Mouse (Mus musculus): ENCODE measurements around the gene Mxi1. TPM values are rescaled to one million over a fixed set of nuclear protein-coding genes. Genes with fewer than 3 reads are reported as not detected.

The Mxi1 gene
- polyA plus RNA-seq, 1 experiment from 2014 or later, result 28.6 TPM

- 49% methylated on average over 8 of the region's 8 CpGs for WGBS
- H3K27ac ChIP-seq (replicated peaks), result no peak overlapping the region
- H3K4me1 ChIP-seq (replicated peaks; ENCODE audit: control insufficient read depth, insufficient read depth), result no peaks in the 10 kb centered on the region
- H3K4me3 ChIP-seq (ENCODE audit: low read depth, low read length), result no peak overlapping the region
- no peaks in the 10 kb centered on the region; the same call in 1 of the 2 replicates for H3K36me3 ChIP-seq (ENCODE audit: control insufficient read depth, insufficient read depth, low read length)
- DNase-seq (ENCODE audit: low spot score), result no peak
- H3K4me2 ChIP-seq (replicated peaks; ENCODE audit: low read depth), result peak overlapping the region; percentile 46
- TF ChIP-seq CTCF (IDR thresholded peaks at IDR 0.05; ENCODE audit: low read depth) (no peak), EP300 (optimal IDR thresholded peaks at IDR 0.05) (no peak)
- H3K9ac ChIP-seq (ENCODE audit: low read length), result no peak overlapping the region
- no peaks in the 10 kb centered on the region for H3K9me3 ChIP-seq (ENCODE audit: control insufficient read depth, low read length)
- no peak for ATAC-seq (ENCODE audit: low FRiP score, low TSS enrichment)
- H3K27me3 ChIP-seq (ENCODE audit: control insufficient read depth, insufficient read depth, low read length), result no peaks in the 10 kb centered on the region
Measured at GRCm38 (mm10) chr19:53360265-53360958, 50.1 kb downstream of the Mxi1 start.

GRCm38 (mm10) chr19:53362967-53363366 is 52.6 kb downstream of the Mxi1 start:
- Histone ChIP-seq H3K4me2 (replicated peaks; ENCODE audit: low read depth) (no peak overlapping the region), H3K4me1 (replicated peaks; ENCODE audit: control insufficient read depth, insufficient read depth) (no peaks in the 10 kb centered on the region), H3K4me3 (ENCODE audit: low read depth, low read length) (no peak overlapping the region), H3K36me3 (ENCODE audit: control insufficient read depth, insufficient read depth, low read length) (no peaks in the 10 kb centered on the region), H3K27ac (replicated peaks) (no peak overlapping the region), H3K9me3 (ENCODE audit: control insufficient read depth, low read length) (no peaks in the 10 kb centered on the region), H3K9ac (ENCODE audit: low read length) (no peak overlapping the region), H3K27me3 (ENCODE audit: control insufficient read depth, insufficient read depth, low read length) (no peaks in the 10 kb centered on the region)
- ATAC-seq (ENCODE audit: low FRiP score, low TSS enrichment) (no peak; the same call in 1 of the 2 replicates), DNase-seq (ENCODE audit: low spot score) (peak; percentile 39)
- TF ChIP-seq EP300 (optimal IDR thresholded peaks at IDR 0.05) (no peak), CTCF (IDR thresholded peaks at IDR 0.05; ENCODE audit: low read depth) (peak; percentile 65)
- WGBS, result 49% methylated on average over 2 of the region's 2 CpGs

GRCm38 (mm10) chr19:53364551-53364950 is 54.2 kb downstream of the Mxi1 start:
- Histone ChIP-seq H3K4me1 (replicated peaks; ENCODE audit: control insufficient read depth, insufficient read depth) (no peaks in the 10 kb centered on the region), H3K4me2 (replicated peaks; ENCODE audit: low read depth) (peak overlapping the region; percentile 45), H3K9ac (ENCODE audit: low read length) (no peak overlapping the region), H3K9me3 (ENCODE audit: control insufficient read depth, low read length) (no peaks in the 10 kb centered on the region), H3K27ac (replicated peaks) (no peak overlapping the region; the same call in 1 of the 2 replicates), H3K4me3 (ENCODE audit: low read depth, low read length) (no peak overlapping the region), H3K27me3 (ENCODE audit: control insufficient read depth, insufficient read depth, low read length) (no peaks in the 10 kb centered on the region), H3K36me3 (ENCODE audit: control insufficient read depth, insufficient read depth, low read length) (no peaks in the 10 kb centered on the region)
- WGBS, result 33% methylated on average over 2 of the region's 2 CpGs
- DNase-seq (ENCODE audit: low spot score) (no peak), ATAC-seq (ENCODE audit: low FRiP score, low TSS enrichment) (no peak)
- TF ChIP-seq CTCF (IDR thresholded peaks at IDR 0.05; ENCODE audit: low read depth) (no peak), EP300 (optimal IDR thresholded peaks at IDR 0.05) (no peak)

GRCm38 (mm10) chr19:53364963-53365362 is 54.6 kb downstream of the Mxi1 start:
- Histone ChIP-seq H3K9ac (ENCODE audit: low read length) (peak overlapping the region; percentile 14; the same call in 1 of the 2 replicates), H3K4me3 (ENCODE audit: low read depth, low read length) (peak overlapping the region; percentile 20; the same call in 1 of the 2 replicates), H3K4me2 (replicated peaks; ENCODE audit: low read depth) (peak overlapping the region; percentile 45), H3K36me3 (ENCODE audit: control insufficient read depth, insufficient read depth, low read length) (no peaks in the 10 kb centered on the region), H3K9me3 (ENCODE audit: control insufficient read depth, low read length) (no peaks in the 10 kb centered on the region), H3K4me1 (replicated peaks; ENCODE audit: control insufficient read depth, insufficient read depth) (no peaks in the 10 kb centered on the region), H3K27me3 (ENCODE audit: control insufficient read depth, insufficient read depth, low read length) (no peaks in the 10 kb centered on the region), H3K27ac (replicated peaks) (peak overlapping the region; percentile 59; the same call in 1 of the 2 replicates)
- DNase-seq (ENCODE audit: low spot score), result peak; percentile 79
- ATAC-seq (ENCODE audit: low FRiP score, low TSS enrichment), result peak; percentile 84
- WGBS, result 4% methylated on average over 9 of the region's 9 CpGs
- peak; percentile 42 for TF ChIP-seq EP300 (optimal IDR thresholded peaks at IDR 0.05)
- no peak for TF ChIP-seq CTCF (IDR thresholded peaks at IDR 0.05; ENCODE audit: low read depth)

GRCm38 (mm10) chr19:53366057-53366775 is 55.9 kb downstream of the Mxi1 start:
- TF ChIP-seq CTCF (IDR thresholded peaks at IDR 0.05; ENCODE audit: low read depth), result no peak
- no peak for TF ChIP-seq EP300 (optimal IDR thresholded peaks at IDR 0.05)

GRCm38 (mm10) chr19:53366881-53367280 is 56.6 kb downstream of the Mxi1 start:
- Histone ChIP-seq H3K4me1 (replicated peaks; ENCODE audit: control insufficient read depth, insufficient read depth) (no peaks in the 10 kb centered on the region), H3K4me2 (replicated peaks; ENCODE audit: low read depth) (no peak overlapping the region), H3K36me3 (ENCODE audit: control insufficient read depth, insufficient read depth, low read length) (no peaks in the 10 kb centered on the region), H3K27ac (replicated peaks) (no peak overlapping the region), H3K4me3 (ENCODE audit: low read depth, low read length) (no peak overlapping the region), H3K9ac (ENCODE audit: low read length) (no peak overlapping the region), H3K27me3 (ENCODE audit: control insufficient read depth, insufficient read depth, low read length) (no peaks in the 10 kb centered on the region), H3K9me3 (ENCODE audit: control insufficient read depth, low read length) (no peaks in the 10 kb centered on the region)
- DNase-seq (ENCODE audit: low spot score) (no peak), ATAC-seq (ENCODE audit: low FRiP score, low TSS enrichment) (no peak)
- 85% methylated on average over 7 of the region's 7 CpGs for WGBS
- TF ChIP-seq CTCF (IDR thresholded peaks at IDR 0.05; ENCODE audit: low read depth), result no peak
- no peak for TF ChIP-seq EP300 (optimal IDR thresholded peaks at IDR 0.05)

More at GRCm38 (mm10) chr19:53366057-53366775, 55.9 kb downstream of the Mxi1 start:
- Histone ChIP-seq H3K9ac (ENCODE audit: low read length) (no peak overlapping the region), H3K4me2 (replicated peaks; ENCODE audit: low read depth) (no peak overlapping the region), H3K27me3 (ENCODE audit: control insufficient read depth, insufficient read depth, low read length) (no peaks in the 10 kb centered on the region), H3K36me3 (ENCODE audit: control insufficient read depth, insufficient read depth, low read length) (no peaks in the 10 kb centered on the region), H3K9me3 (ENCODE audit: control insufficient read depth, low read length) (no peaks in the 10 kb centered on the region), H3K4me3 (ENCODE audit: low read depth, low read length) (no peak overlapping the region), H3K4me1 (replicated peaks; ENCODE audit: control insufficient read depth, insufficient read depth) (no peaks in the 10 kb centered on the region), H3K27ac (replicated peaks) (no peak overlapping the region)
- no peak for DNase-seq (ENCODE audit: low spot score)
- WGBS, result 66% methylated on average over 11 of the region's 11 CpGs
- no peak for ATAC-seq (ENCODE audit: low FRiP score, low TSS enrichment)
